Mouse (Mus musculus): ENCODE measurements around the gene Pacs2. TPM values are rescaled to one million over a fixed set of nuclear protein-coding genes. Genes with fewer than 3 reads are reported as not detected.

Pacs2 gene
- polyA plus RNA-seq (2021; fragmentation: Nextera tagmentation), result 10.3 and 11.4 TPM in 2 replicates
- long read RNA-seq, experiment 1, full-length matches to known transcripts, result 2 of 21 reads
- long read RNA-seq, experiment 1, partial matches to known transcripts, result 6 of 21 reads
- long read RNA-seq, experiment 1, other reads (novel, unspliced or antisense), result 13 of 21 reads
- long read RNA-seq, experiment 2, full-length matches to known transcripts, result 12 of 52 reads
- long read RNA-seq, experiment 2, partial matches to known transcripts, result 10 of 52 reads
- long read RNA-seq, experiment 2, other reads (novel, unspliced or antisense), result 30 of 52 reads

GRCm38 (mm10) chr12:113013604-113014558, at the start of gene Pacs2:
Gene Pacs2 (plus strand): TSS chr12:113014508.

GRCm38 (mm10) chr12:112976371-112977073, 37.8 kb upstream of the Pacs2 start, which contains the start of gene Btbd6:
Gene Btbd6 (plus strand): TSS chr12:112976482.

GRCm38 (mm10) chr12:113000294-113001132, 13.8 kb upstream of the Pacs2 start, which contains the start of gene Brf1:
Gene Brf1 (minus strand): TSS chr12:113000704.

GRCm38 (mm10) chr12:113074329-113075062, 60.2 kb downstream of the Pacs2 start, which contains the start of gene Tex22:
Gene Tex22 (plus strand): TSS chr12:113074502.

GRCm38 (mm10) chr12:113097749-113098281, 83.5 kb downstream of the Pacs2 start, which contains the start of gene Mta1:
Gene Mta1 (plus strand): TSS chr12:113098278.

Small RNAs within 50 kb of the gene (microRNA-seq; reads per million reads assigned to microRNA genes)
- gene Gm44471, result not detected

Other genes starting within 250 kb of the Pacs2 start
- 0.48 and 0.50 TPM in 2 replicates for gene Ahnak2, start 211.9 kb upstream of the Pacs2 start, polyA plus RNA-seq (2021; fragmentation: Nextera tagmentation)
- 17.9 and 18.4 TPM in 2 replicates for gene Clba1, start 205.6 kb upstream of the Pacs2 start, polyA plus RNA-seq (2021; fragmentation: Nextera tagmentation)
- 11.4 and 13.2 TPM in 2 replicates for gene Cdca4, start 185.1 kb upstream of the Pacs2 start, polyA plus RNA-seq (2021; fragmentation: Nextera tagmentation)
- not detected in 2 replicates for gene Gpr132, start 146.3 kb upstream of the Pacs2 start, polyA plus RNA-seq (2021; fragmentation: Nextera tagmentation)
- gene Jag2, start 84.7 kb upstream of the Pacs2 start, polyA plus RNA-seq (2021; fragmentation: Nextera tagmentation), result 3.7 and 4.1 TPM in 2 replicates
- 37.9 and 42.1 TPM in 2 replicates for gene Nudt14, start 72.4 kb upstream of the Pacs2 start, polyA plus RNA-seq (2021; fragmentation: Nextera tagmentation)
- 40.3 and 45.0 TPM in 2 replicates for gene Btbd6, start 38.0 kb upstream of the Pacs2 start, polyA plus RNA-seq (2021; fragmentation: Nextera tagmentation)
- 33.3 and 49.2 TPM in 2 replicates for gene Brf1, start 13.8 kb upstream of the Pacs2 start, polyA plus RNA-seq (2021; fragmentation: Nextera tagmentation)
- gene Tex22, start 60.0 kb downstream of the Pacs2 start, polyA plus RNA-seq (2021; fragmentation: Nextera tagmentation), result not detected in 2 replicates
- 7.9 and 9.3 TPM in 2 replicates for gene Mta1, start 83.8 kb downstream of the Pacs2 start, polyA plus RNA-seq (2021; fragmentation: Nextera tagmentation)
- gene Crip2, start 125.7 kb downstream of the Pacs2 start, polyA plus RNA-seq (2021; fragmentation: Nextera tagmentation), result 215 and 241 TPM in 2 replicates
- 78.3 and 79.6 TPM in 2 replicates for gene Crip1, start 131.8 kb downstream of the Pacs2 start, polyA plus RNA-seq (2021; fragmentation: Nextera tagmentation)
- gene Tedc1, start 141.9 kb downstream of the Pacs2 start, polyA plus RNA-seq (2021; fragmentation: Nextera tagmentation), result 0.93 and 0.97 TPM in 2 replicates
- gene Tmem121, start 171.4 kb downstream of the Pacs2 start, polyA plus RNA-seq (2021; fragmentation: Nextera tagmentation), result 15.5 and 16.6 TPM in 2 replicates

All from layer of hippocampus, adult 6 months (tissue).